Mouse (Mus musculus) telencephalon, adult 2 months (tissue): ENCODE results near the gene Ptprd.

Experiments
- DNase-seq: peaks from one replicate; pipeline ENCODE4 v3.0.0-alpha.2; 2011; ENCODE audit warnings: low read depth, low spot score

Ptprd gene

DNA sequence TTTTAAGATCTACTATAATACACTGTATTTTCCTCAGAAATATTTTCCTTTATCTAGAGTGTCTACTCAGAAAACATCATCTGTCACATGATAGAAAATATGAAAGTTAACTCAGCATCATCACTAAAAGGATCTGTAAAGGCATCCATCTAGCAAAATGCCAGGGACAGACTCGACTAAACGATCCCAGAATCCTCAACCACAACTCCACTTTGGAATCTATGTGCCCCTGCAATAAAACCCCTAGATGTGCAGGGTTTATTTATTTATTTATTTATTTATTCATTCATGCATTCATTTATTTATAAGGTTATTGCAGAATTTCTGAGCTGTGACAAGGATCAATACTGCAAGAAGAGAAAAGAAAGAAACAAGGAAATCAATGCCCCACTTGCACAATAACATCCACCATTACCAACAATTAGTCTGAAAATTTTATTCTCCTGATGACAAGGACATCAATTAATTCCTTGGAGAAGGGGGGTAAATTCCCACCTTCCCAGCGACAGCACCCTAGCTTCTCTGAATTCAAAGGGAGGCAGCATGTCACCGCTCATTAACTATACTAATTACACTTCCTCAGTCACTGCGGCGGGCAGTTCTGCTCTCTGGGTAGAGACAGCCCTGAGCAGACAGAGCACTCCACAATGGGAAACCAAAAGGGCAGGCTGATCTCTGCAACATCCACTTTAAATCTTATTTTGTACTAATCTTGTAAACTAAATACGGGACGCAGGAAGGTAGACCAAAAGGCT, 2186.0 kb downstream of the Ptprd start:
- no peak for DNase-seq

DNA sequence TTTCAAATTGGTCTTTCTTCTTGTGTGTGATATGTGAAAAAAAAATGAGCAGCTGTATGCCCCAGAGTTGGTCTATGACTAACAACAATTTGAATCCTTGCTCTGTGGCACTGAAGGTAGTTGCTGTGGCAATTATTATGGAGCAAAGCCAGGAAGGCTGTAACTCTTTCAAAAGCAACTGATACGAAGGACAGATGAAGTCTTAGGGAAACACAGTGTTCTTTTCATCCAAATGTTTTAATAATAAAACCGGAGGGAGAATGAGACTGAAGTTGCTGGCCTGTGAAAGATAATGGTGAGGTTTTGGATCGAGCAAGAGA, 2187.3 kb downstream of the Ptprd start:
- no peak for DNase-seq

DNA sequence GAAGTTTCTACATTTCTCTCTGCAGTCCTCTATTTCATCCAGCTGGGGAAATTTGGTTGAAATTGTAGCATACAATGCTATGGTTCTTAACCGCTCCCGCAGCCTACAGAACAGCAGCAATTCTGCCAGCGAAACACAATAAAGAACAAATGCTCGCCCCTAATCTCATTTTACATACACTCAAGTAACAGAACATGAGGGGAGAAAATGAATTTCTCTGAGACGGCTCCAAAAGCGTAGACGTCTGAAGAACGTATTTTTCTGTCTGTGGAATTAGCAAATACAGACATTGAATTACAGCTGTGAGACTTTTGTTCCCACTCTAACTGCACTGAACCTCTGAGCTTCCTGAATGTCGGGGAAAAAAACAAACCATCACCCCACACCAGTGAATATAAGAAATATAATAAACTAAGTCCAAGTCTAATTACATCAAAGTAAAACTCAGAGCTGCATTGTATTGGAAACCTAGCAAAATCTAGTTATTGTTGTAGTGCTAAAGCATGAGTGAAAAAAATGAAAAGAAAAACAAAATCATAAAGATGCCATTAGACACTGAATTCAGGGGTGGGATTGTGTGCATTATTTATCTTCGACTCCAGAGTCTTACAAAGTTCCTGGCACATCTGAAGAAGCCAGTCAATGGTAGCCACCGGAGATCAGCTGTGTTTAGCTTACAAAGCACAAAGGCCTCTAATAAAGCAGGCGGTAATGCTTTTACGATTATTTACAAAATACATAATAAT, 2187.8 kb downstream of the Ptprd start:
- no peak for DNase-seq

DNA sequence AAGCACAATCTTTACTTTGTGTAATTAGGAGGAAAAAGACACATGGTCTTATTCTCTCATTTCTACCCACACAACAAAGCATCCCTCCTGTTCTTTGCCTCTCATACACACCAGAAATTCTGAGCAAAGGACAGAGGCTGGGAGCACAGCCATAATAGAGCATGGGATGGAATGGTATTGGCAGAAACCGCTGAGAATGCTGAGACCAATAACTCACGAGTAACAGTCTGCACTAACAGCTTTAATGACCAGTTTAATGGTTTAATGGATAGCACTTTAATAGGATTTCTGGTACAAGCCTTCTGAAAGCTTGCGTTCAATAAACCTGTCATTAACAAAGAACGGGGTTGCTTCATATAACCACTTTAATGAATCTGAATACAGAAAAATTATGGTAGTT, 2190.1 kb downstream of the Ptprd start:
- no peak for DNase-seq

GRCm38 (mm10) chr4:76015026-76015425, 2196.7 kb downstream of the Ptprd start:
- DNase-seq = no peak

GRCm38 (mm10) chr4:76014151-76014840, 2197.5 kb downstream of the Ptprd start:
- no peak for DNase-seq

- no peak for DNase-seq
These were observed 2203.2 kb downstream of the Ptprd start for GRCm38 (mm10) chr4:76008580-76008979.

- DNase-seq = no peak
These were observed 2204.5 kb downstream of the Ptprd start for GRCm38 (mm10) chr4:76007219-76007618.

- no peak for DNase-seq
These were observed 2205.0 kb downstream of the Ptprd start for GRCm38 (mm10) chr4:76006717-76007116.

DNA sequence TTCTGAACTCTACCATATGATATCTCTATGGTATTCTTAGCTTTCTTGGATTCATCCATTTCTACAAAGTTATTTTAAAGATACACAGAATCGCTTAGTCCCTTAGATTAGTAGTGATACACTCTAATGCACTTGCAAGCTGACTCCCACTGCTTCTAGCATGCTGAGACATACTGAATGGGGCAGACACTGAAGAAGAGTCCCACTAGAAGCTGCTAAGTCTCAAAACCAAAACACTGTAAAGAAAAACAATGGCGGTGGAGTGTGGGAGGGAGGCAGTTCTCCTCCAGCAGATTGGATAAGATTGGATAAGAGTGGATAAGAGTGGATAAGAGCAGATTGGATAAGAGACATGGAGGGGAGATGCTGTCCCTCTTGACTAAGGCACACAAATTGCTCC, 2207.6 kb downstream of the Ptprd start:
- no peak for DNase-seq

DNA sequence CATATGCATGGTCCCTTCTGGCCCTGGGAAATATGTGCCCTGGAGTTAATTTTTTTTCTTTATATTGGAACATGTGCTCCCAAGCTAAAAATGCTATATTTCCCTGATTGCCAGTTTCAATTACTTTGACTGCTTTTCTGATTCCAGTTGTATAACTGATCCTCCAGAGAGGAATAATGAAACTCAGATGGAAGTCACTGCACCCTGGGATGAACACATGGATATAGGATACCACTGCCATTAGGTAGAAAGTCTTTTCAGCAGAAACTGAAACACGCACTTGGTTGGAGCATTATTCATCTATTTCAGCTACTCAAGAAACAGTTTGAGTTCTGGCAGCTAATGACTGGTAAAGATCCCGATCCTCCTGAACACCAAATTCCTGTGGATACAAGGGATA, 2211.5 kb downstream of the Ptprd start:
- DNase-seq = no peak

GRCm38 (mm10) chr4:75995841-75996240, 2215.9 kb downstream of the Ptprd start:
- no peak for DNase-seq

GRCm38 (mm10) chr4:75994576-75994975, 2217.2 kb downstream of the Ptprd start:
- DNase-seq = no peak

GRCm38 (mm10) chr4:75993092-75993491, 2218.7 kb downstream of the Ptprd start:
- no peak for DNase-seq

DNA sequence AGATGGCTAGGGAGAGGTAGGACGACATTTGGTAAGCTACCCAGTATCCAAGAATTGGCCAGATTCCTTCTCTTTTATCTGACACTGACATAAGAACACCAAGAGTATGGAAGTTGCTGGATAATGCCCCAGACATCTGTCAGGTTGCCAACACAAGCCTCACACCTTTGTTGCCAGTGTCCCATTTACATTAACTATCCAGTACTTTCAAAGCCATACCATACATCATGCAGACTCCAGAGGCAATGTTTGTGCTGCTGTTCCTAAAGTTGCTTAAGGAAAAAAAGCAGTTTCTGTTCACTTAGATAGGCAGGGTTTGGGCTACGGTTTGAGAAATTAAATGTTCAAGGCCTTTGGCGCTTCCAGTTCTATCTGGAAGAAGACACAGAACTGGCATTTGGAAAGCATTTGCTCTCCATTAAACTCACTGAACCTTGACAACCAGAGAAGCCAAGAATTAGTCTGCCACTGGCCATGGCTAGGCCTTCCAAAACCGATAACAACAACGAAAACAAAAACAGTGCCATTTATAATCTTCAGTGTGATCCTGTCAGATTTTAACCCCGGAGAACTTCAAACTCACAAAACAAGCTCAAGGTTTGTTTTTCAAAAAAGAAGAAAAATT, 2220.0 kb downstream of the Ptprd start:
- DNase-seq = no peak

GRCm38 (mm10) chr4:75974728-75975127, 2237.0 kb downstream of the Ptprd start:
- DNase-seq = no peak

DNA sequence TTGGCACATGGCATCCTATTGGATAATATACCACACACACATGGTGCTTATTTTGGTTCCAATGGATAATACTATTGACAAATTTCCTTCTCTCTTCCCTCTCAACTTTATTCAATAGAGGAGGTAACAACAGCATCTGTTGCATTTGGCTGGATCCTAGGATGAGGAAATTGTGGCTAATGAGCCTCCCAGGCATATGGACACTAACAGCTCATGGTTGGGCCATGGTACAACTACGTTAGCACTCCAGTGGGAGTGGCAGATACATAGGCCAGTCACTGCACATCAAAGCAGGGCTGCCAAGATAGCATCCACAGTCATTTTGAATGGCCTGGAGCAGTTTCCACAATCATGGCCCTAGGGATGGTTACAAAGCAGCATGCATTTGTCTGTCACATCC, 2238.4 kb downstream of the Ptprd start:
- DNase-seq = no peak

- no peak for DNase-seq
These were observed 2241.8 kb downstream of the Ptprd start for GRCm38 (mm10) chr4:75969961-75970360.

- DNase-seq = no peak
These were observed 2243.1 kb downstream of the Ptprd start for GRCm38 (mm10) chr4:75968618-75969017.

DNA sequence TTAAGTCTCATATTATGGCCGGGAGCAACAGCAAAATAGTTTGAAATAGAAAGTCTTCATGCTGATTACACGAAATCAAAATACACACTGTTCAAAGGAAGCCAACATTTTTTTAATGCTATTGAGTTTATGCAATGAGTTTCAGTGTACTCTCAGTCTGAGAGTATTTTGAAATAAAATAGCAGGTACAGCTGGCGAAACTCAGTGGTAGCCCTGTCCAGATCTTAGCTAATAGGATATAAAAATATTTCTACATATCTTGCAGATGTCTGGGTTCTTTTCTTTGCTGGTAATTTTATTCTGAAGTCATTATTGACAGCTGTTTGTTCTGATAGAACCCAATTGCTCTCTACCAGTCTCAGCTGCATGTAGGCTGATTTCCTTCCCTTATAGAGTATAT, 2246.0 kb downstream of the Ptprd start:
- no peak for DNase-seq

DNA sequence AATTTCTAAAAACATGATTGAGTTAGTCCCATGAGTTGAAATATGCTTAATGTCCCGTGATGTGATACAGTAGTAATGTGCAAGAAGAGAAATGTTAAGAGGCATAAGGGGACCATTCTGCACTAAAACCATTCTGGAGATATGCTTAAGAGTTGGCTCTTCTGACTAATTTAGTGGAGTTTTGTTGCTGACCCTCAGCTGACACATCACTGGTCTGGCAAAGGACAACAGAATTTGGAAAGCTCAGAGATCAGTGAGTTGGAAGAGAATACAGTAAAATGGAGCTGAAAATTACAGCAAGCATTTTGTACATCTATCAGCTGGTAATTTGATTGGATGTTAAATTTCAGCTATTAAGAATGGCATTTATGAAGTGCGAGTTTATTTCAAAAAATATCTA, 2248.8 kb downstream of the Ptprd start:
- DNase-seq = no peak

DNA sequence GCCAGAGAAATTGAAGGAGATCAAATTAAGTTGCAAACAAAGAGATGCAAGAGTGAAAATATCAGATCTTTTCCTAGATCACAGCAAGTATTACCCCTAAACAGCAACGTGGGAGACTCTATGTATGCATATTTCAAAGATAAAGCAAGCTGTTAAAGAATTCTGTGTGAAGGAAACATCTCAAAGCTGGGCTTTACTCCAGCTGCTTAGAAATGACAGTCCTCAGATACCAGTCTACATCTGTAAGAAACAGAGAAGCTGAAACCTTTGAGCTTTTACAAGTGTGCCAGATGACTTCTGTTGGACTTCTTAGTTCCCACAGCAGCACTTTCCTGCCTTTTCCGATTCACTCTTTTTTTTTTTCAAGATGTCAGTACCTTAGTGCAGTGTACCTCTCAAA, 2249.9 kb downstream of the Ptprd start:
- DNase-seq = no peak
